ENCODE assay signal across 8 mouse cellular contexts in genomic region chr11:33199906-33200763, GRCm38 (mm10). TPM values are rescaled to one million over a fixed set of nuclear protein-coding genes. Genes with fewer than 3 reads are reported as not detected.
A peak's percentile ranks its signal among the peaks of the same experiment; 100 is the strongest.
DNase-seq lines count a peak whose midpoint lies in the region; ATAC-seq and TF ChIP-seq lines count a peak whose summit lies in the region.

No protein-coding gene starts in this region.

- H3K9ac ChIP-seq in liver, embryonic 13.5 days, result no peak overlapping the region

- TF ChIP-seq POLR2A in lung, adult 2 months (IDR thresholded peaks at IDR 0.05; ENCODE audit: borderline replicate concordance, extremely low read depth, low read depth, low read length), result no peak

- no peak for ATAC-seq in liver, embryonic 13.5 days (ENCODE audit: low read depth)

- H3K4me1 ChIP-seq in lung, adult 2 months (ENCODE audit: control insufficient read depth, insufficient read depth, low read length), result no peaks in the 10 kb centered on the region
- peaks cover 73% of the 10 kb centered on the region for H3K4me1 ChIP-seq in hindbrain, embryonic 10.5 days (replicated peaks)
- peaks cover 26% of the 10 kb centered on the region for H3K4me1 ChIP-seq in liver, embryonic 13.5 days (replicated peaks)

- peak overlapping the region; percentile 38 for H3K4me2 ChIP-seq in liver, embryonic 13.5 days

- peak; percentile 19 for DNase-seq in lung, adult 2 months
- DNase-seq in lung, postnatal 10 days, result no peak
- DNase-seq in cerebellum, postnatal 36 days, result peak; percentile 46 to 57
- DNase-seq in hindbrain, embryonic 10.5 days (ENCODE audit: low spot score), result peak; percentile 62
- no peak for DNase-seq in liver, embryonic 13.5 days
- DNase-seq in c-Kit-positive CD71-positive TER-119-positive erythroid progenitor cells, embryonic 14.5 days (ENCODE audit: low spot score), result no peak
- DNase-seq in urinary bladder, adult 2 months (ENCODE audit: low spot score), result no peak
- DNase-seq in gastrocnemius, adult 8-10 months (ENCODE audit: low spot score in 2 of 2), result no peak

- WGBS in lung, adult 2 months, result 3% methylated on average over 45 of the region's 45 CpGs
- WGBS in hindbrain, embryonic 10.5 days, result under 1% methylated on average over 45 of the region's 45 CpGs
- WGBS in liver, embryonic 13.5 days (ENCODE audit: insufficient replicate concordance), result 2% methylated on average over 45 of the region's 45 CpGs

- no peaks in the 10 kb centered on the region for H3K36me3 ChIP-seq in hindbrain, embryonic 10.5 days
- no peaks in the 10 kb centered on the region for H3K36me3 ChIP-seq in liver, embryonic 13.5 days

- no peak for TF ChIP-seq CTCF in lung, adult 2 months (IDR thresholded peaks at IDR 0.05; ENCODE audit: insufficient read depth, low read length)

- peaks cover 100% of the 10 kb centered on the region for H3K27me3 ChIP-seq in hindbrain, embryonic 10.5 days (ENCODE audit: insufficient read depth, poor library complexity, severe bottlenecking)
- H3K27me3 ChIP-seq in liver, embryonic 13.5 days, result peaks cover 100% of the 10 kb centered on the region

- H3K4me3 ChIP-seq in lung, adult 2 months (replicated peaks; ENCODE audit: extremely low read depth, low read depth, low read length), result no peak overlapping the region
- peak overlapping the region; percentile 53 for H3K4me3 ChIP-seq in hindbrain, embryonic 10.5 days
- H3K4me3 ChIP-seq in liver, embryonic 13.5 days (replicated peaks), result peak overlapping the region; percentile 29

- peaks cover 8% of the 10 kb centered on the region for H3K9me3 ChIP-seq in hindbrain, embryonic 10.5 days
- no peaks in the 10 kb centered on the region for H3K9me3 ChIP-seq in liver, embryonic 13.5 days (replicated peaks)

- H3K27ac ChIP-seq in hindbrain, embryonic 10.5 days, result peak overlapping the region; percentile 79
- H3K27ac ChIP-seq in liver, embryonic 13.5 days, result no peak overlapping the region

RNA-seq across cellular contexts. Expression of gene Tlx3, which starts 3.3 kb away (rescaled TPM):
- not detected in 2 replicates for polyA plus RNA-seq in lung, adult 2 months (2012; rRNA removed)
- polyA plus RNA-seq in hindbrain, embryonic 10.5 days (2016; fragmentation: Nextera tagmentation; extraction: Ambion mirVana), result 11.9 and 17.9 TPM in 2 replicates
- polyA plus RNA-seq in liver, embryonic 13.5 days (2015; fragmentation: Nextera tagmentation; extraction: Ambion mirVana), result not detected in 2 replicates
- polyA plus RNA-seq in urinary bladder, adult 2 months (2012; rRNA removed), result not detected in 2 replicates
- not detected for total RNA-seq in gastrocnemius, adult 8-10 months (2022)

RNA-seq across cellular contexts. Expression of gene Npm1, which starts 37.1 kb away (rescaled TPM):
- polyA plus RNA-seq in lung, adult 2 months (2012; rRNA removed), result 43.1 and 74.9 TPM in 2 replicates
- 691 and 1,253 TPM in 2 replicates for polyA plus RNA-seq in hindbrain, embryonic 10.5 days (2016; fragmentation: Nextera tagmentation; extraction: Ambion mirVana)
- 964 and 1,030 TPM in 2 replicates for polyA plus RNA-seq in liver, embryonic 13.5 days (2015; fragmentation: Nextera tagmentation; extraction: Ambion mirVana)
- polyA plus RNA-seq in urinary bladder, adult 2 months (2012; rRNA removed), result 295 and 406 TPM in 2 replicates
- 100 to 1,000 TPM; 118 to 161 (median 130) TPM for total RNA-seq in gastrocnemius, adult 8-10 months (2022)

RNA-seq across cellular contexts. Expression of gene Fgf18, which starts 52.9 kb away (rescaled TPM):
- polyA plus RNA-seq in lung, adult 2 months (2012; rRNA removed), result 6.6 and 7.1 TPM in 2 replicates
- polyA plus RNA-seq in hindbrain, embryonic 10.5 days (2016; fragmentation: Nextera tagmentation; extraction: Ambion mirVana), result 5.9 and 7.7 TPM in 2 replicates
- polyA plus RNA-seq in liver, embryonic 13.5 days (2015; fragmentation: Nextera tagmentation; extraction: Ambion mirVana), result 0.33 and 0.37 TPM in 2 replicates
- polyA plus RNA-seq in urinary bladder, adult 2 months (2012; rRNA removed), result 0.88 and 1.2 TPM in 2 replicates
- total RNA-seq in gastrocnemius, adult 8-10 months (2022), result 1 to 10 TPM in 2 of 4 experiments, under 1 TPM in 2; 0.54 to 2.1 (median 0.94) TPM

Comparison
In these comparisons a context has a peak if more than half of its experiments do, and no peak if none do; other contexts are left out.
1. DNase-seq: peak in lung, adult 2 months (single experiment), cerebellum, postnatal 36 days (2 of 2) and hindbrain, embryonic 10.5 days (single experiment); none in lung, postnatal 10 days (single experiment), liver, embryonic 13.5 days (single experiment), c-Kit-positive CD71-positive TER-119-positive erythroid progenitor cells, embryonic 14.5 days (single experiment), urinary bladder, adult 2 months (single experiment) and gastrocnemius, adult 8-10 months (0 of 2).
2. RNA of gene Tlx3, which starts 3.3 kb away (polyA plus RNA-seq): 11.9 to 17.9 TPM in hindbrain, embryonic 10.5 days; not detected in urinary bladder, adult 2 months, not detected in liver, embryonic 13.5 days and not detected in lung, adult 2 months; every median in the first group is over 10 times any median in the second.